Mouse (Mus musculus) stomach, postnatal 0 days (tissue): ENCODE measurements around the gene Mrc2. TPM values are rescaled to one million over a fixed set of nuclear protein-coding genes. Genes with fewer than 3 reads are reported as not detected.

Experiments used
- ATAC-seq: fragments of 200-750 bp; cut with Nextera tagmentation; 2 replicates; pipeline ENCODE4 v1.8.0; 2017; ENCODE audit not compliant: low FRiP score, low TSS enrichment
- DNase-seq: peaks from one replicate; pipeline ENCODE4 v3.0.0-alpha.2; 2016; ENCODE audit warnings: low spot score
- H3K27ac ChIP-seq: fragments of 300-500 bp; sonication (generic); replicated peaks from 2 replicates; pipeline ENCODE4 v1.5.1; 2014; ENCODE audit warnings: mild to moderate bottlenecking, control low read depth
- H3K27me3 ChIP-seq: fragments of 300-500 bp; sonication (generic); 2 replicates; pipeline ENCODE4 v1.6.1; 2014; ENCODE audit warnings: low read length; ENCODE audit not compliant: control insufficient read depth, insufficient read depth
- H3K36me3 ChIP-seq: fragments of 300-500 bp; sonication (generic); 2 replicates; pipeline ENCODE4 v1.6.1; 2014; ENCODE audit warnings: low read length, mixed read lengths; ENCODE audit not compliant: control insufficient read depth, insufficient read depth
- H3K4me1 ChIP-seq: fragments of 300-500 bp; sonication (generic); replicated peaks from 2 replicates; pipeline ENCODE4 v1.6.1; 2014; ENCODE audit warnings: antibody characterized with exemption; ENCODE audit not compliant: control insufficient read depth, insufficient read depth
- H3K4me2 ChIP-seq: fragments of 300-500 bp; sonication (generic); replicated peaks from 2 replicates; pipeline ENCODE4 v1.6.1; 2014; ENCODE audit warnings: low read depth, mild to moderate bottlenecking, control low read depth, moderate library complexity
- H3K4me3 ChIP-seq: fragments of 300-500 bp; sonication (generic); 2 replicates; pipeline ENCODE4 v1.5.1; 2014; ENCODE audit warnings: low read depth, low read length, control low read depth
- H3K9ac ChIP-seq: fragments of 300-500 bp; sonication (generic); 2 replicates; pipeline ENCODE4 v1.6.1; 2014; ENCODE audit warnings: mild to moderate bottlenecking, low read length, control low read depth, mixed read lengths
- H3K9me3 ChIP-seq: fragments of 300-500 bp; sonication (generic); 2 replicates; pipeline ENCODE4 v1.6.1; 2016; ENCODE audit warnings: low read length; ENCODE audit not compliant: control insufficient read depth
- CTCF ChIP-seq: IDR thresholded peaks from 2 replicates; pipeline ENCODE4 v1.5.1; 2016; ENCODE audit warnings: antibody characterized with exemption, low read depth, mild to moderate bottlenecking, moderate library complexity
- EP300 ChIP-seq: optimal IDR thresholded peaks from 2 replicates; pipeline ENCODE3; 2016; ENCODE audit warnings: antibody characterized with exemption
- WGBS: fragments of 180-500 bp; shearing (Covaris S2); extraction: QIAGEN DNeasy Blood & Tissue Kit; methylation state at CpG from one replicate; pipeline ENCODE4 v1.1.7; 2014; 5-methylcytosine and 5-hydroxymethylcytosine counted together
- polyA plus RNA-seq: library from polyadenylated mRNA; unstranded; fragments of >200 nt; fragmentation: Nextera tagmentation; extraction: Ambion mirVana; gene quantifications from 2 replicates; pipeline ENCODE4 v1.2.1, GENCODE M21; 2015

Gene Mrc2
- polyA plus RNA-seq, 1 experiment from 2014 or later = 2.9 TPM

DNA sequence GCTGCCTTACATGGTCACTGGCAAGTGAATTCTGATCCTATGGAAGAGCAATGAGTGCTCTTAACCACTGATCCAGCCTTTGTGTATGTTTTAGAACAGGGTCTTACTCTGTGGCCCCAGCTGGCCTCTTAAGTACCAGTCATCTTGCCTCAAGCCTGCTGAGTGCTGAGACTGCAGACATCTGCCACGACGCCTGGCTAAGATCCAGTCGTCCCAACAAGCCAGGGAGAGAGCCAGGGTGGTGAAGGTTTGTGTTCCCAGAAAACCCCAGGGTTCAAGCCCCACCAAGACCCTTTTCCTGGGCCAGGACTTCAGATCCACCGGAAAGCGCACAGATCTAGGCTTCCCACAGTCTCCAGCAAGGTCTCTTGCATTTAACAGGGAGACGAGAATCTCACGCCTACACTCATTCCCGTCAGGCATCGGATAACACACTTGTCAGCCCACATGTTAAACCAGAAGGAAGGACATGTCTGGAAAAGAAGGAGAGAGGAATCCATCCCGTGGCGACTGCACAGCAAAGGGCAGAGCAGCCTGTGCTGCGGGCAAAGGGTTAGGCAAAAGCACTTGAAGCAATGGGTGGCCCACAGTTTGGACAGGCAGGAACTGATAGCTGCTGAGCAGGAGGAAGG, 20.0 kb downstream of the Mrc2 start:
- TF ChIP-seq CTCF (no peak), EP300 (no peak)
- ATAC-seq = no peak
- Histone ChIP-seq H3K9me3 (no peaks in the 10 kb centered on the region), H3K9ac (no peak overlapping the region), H3K4me3 (no peak overlapping the region), H3K36me3 (no peaks in the 10 kb centered on the region), H3K27me3 (no peaks in the 10 kb centered on the region), H3K4me1 (no peaks in the 10 kb centered on the region), H3K27ac (peak overlapping the region; percentile 24; the same call in 1 of the 2 replicates), H3K4me2 (no peak overlapping the region)
- no peak for DNase-seq
- 54% methylated on average over 12 of the region's 12 CpGs for WGBS

GRCm38 (mm10) chr11:105312972-105313632, 20.7 kb downstream of the Mrc2 start:
- DNase-seq (no peak), ATAC-seq (peak; percentile 55)
- no peak overlapping the region for H3K9ac ChIP-seq
- no peaks in the 10 kb centered on the region for H3K27me3 ChIP-seq
- no peak overlapping the region for H3K4me2 ChIP-seq
- WGBS = 46% methylated on average over 10 of the region's 10 CpGs
- TF ChIP-seq EP300 (no peak), CTCF (no peak)
- H3K4me1 ChIP-seq = no peaks in the 10 kb centered on the region
- H3K9me3 ChIP-seq = no peaks in the 10 kb centered on the region
- H3K4me3 ChIP-seq = no peak overlapping the region
- no peaks in the 10 kb centered on the region for H3K36me3 ChIP-seq
- H3K27ac ChIP-seq = no peak overlapping the region

DNA sequence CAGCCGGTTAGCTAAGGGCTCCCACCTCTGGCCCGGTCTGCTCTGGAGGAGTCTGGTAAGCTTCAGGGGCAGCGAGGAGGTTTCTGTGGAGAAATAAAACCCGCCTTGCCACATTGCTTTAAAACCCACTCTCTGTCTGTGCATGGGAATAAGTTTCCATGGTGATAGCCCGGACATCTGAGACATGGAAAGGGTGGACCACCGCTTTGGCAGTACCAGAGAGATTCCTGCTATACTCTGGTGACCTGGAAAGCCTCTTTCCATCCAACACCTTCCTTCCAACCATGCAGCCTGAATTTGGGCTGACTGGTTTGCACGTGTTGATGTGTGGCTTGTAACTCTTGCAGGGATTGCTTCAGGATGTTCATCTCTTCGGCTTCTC, 21.2 kb downstream of the Mrc2 start:
- Histone ChIP-seq H3K4me3 (no peak overlapping the region), H3K36me3 (no peaks in the 10 kb centered on the region), H3K9ac (no peak overlapping the region), H3K9me3 (no peaks in the 10 kb centered on the region), H3K27ac (no peak overlapping the region), H3K4me1 (no peaks in the 10 kb centered on the region), H3K27me3 (no peaks in the 10 kb centered on the region), H3K4me2 (no peak overlapping the region)
- no peak for TF ChIP-seq CTCF
- no peak for TF ChIP-seq EP300
- DNase-seq (no peak), ATAC-seq (0 out of 2 replicates have a peak, but pooled peaks have one; percentile 12)
- WGBS = 59% methylated on average over 8 of the region's 8 CpGs

DNA sequence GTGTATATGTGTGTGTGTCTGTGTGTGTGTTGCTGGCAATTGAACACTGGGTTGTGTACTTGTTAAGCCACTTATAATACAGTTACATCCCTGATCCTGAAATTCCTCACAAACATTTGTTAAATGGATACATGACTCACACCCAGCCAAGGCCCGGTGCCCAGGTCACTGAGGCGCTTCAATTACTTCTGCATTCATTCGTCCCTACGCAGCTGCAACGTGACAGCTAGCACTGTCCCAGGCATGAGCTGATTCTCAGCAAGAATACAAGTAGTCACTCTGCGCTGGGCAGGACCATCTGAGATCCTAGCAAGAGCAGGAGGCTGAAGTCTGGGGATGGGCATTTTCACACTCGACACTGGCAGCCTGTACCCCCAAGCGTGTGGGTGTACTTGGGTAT, 22.9 kb downstream of the Mrc2 start:
- DNase-seq = no peak
- Histone ChIP-seq H3K9me3 (no peaks in the 10 kb centered on the region), H3K36me3 (no peaks in the 10 kb centered on the region), H3K4me2 (no peak overlapping the region), H3K4me1 (no peaks in the 10 kb centered on the region), H3K9ac (no peak overlapping the region), H3K27ac (no peak overlapping the region), H3K4me3 (no peak overlapping the region), H3K27me3 (no peaks in the 10 kb centered on the region)
- no peak for ATAC-seq
- 67% methylated on average over 8 of the region's 8 CpGs for WGBS
- TF ChIP-seq CTCF = no peak
- no peak for TF ChIP-seq EP300

GRCm38 (mm10) chr11:105316121-105316520, 23.7 kb downstream of the Mrc2 start:
- DNase-seq (no peak), ATAC-seq (no peak)
- no peaks in the 10 kb centered on the region for H3K27me3 ChIP-seq
- WGBS = 95% methylated on average over 4 of the region's 4 CpGs
- H3K4me2 ChIP-seq = no peak overlapping the region
- H3K9me3 ChIP-seq = no peaks in the 10 kb centered on the region
- H3K9ac ChIP-seq = no peak overlapping the region
- no peaks in the 10 kb centered on the region for H3K4me1 ChIP-seq
- no peak overlapping the region for H3K27ac ChIP-seq
- TF ChIP-seq CTCF (no peak), EP300 (no peak)
- no peak overlapping the region for H3K4me3 ChIP-seq
- no peaks in the 10 kb centered on the region for H3K36me3 ChIP-seq

DNA sequence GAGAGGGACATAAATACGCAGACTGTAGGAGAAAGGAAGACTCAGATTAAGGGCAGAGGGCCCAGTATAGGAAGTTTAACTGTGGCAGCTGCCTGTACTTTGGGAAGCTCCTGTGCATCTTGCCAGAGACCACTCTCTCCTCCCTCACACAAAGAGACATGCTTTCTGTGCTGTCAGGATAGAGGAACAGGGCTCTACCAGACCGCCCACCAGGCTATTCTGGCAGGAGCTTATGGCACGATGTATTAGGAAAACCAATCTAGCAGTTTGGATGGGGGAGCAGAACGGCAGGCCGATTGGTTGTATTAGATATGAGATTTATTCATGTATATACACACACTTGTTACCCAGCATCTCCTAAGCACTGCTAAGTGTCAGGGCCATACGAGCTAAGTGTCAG, 25.3 kb downstream of the Mrc2 start:
- Histone ChIP-seq H3K4me2 (no peak overlapping the region), H3K9me3 (no peaks in the 10 kb centered on the region), H3K4me1 (no peaks in the 10 kb centered on the region), H3K4me3 (no peak overlapping the region), H3K36me3 (no peaks in the 10 kb centered on the region), H3K9ac (no peak overlapping the region), H3K27me3 (no peaks in the 10 kb centered on the region), H3K27ac (no peak overlapping the region)
- DNase-seq = no peak
- TF ChIP-seq EP300 = no peak
- no peak for TF ChIP-seq CTCF
- no peak for ATAC-seq
- WGBS = 87% methylated on average over 6 of the region's 6 CpGs
